Mouse (Mus musculus): ENCODE results near the gene Chrdl2.

DNA sequence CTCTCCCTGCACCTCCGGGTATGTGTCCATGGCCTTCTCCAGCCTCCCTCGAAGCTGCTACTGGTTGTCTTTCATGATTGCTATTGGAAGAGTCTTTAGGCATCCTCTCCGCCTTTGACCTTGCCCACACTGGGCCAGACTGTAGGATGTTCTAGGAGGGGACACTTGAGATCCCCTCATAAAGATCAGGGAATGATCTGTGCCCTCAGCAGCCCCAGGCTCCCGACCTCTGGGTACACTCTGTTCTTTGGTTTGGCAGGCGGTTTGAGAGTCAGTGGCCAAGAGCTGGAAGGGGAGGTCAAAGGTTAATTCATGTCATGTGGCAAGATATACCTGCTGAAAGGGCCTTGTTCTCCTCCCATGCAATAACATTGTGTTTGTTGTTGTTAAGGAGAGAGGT lies 4.7 kb downstream of the Chrdl2 start:
- TF ChIP-seq POLR2A (IDR thresholded peaks at IDR 0.05; ENCODE audit: low read depth, low read length) = no peak
- TF ChIP-seq CTCF (IDR thresholded peaks at IDR 0.05; ENCODE audit: borderline replicate concordance, insufficient read depth, low read length) = no peak

All from embryonic fibroblast, embryonic 13.5 days (primary cell).